23 mouse cellular contexts compared by ENCODE assay signal in the genomic region with DNA sequence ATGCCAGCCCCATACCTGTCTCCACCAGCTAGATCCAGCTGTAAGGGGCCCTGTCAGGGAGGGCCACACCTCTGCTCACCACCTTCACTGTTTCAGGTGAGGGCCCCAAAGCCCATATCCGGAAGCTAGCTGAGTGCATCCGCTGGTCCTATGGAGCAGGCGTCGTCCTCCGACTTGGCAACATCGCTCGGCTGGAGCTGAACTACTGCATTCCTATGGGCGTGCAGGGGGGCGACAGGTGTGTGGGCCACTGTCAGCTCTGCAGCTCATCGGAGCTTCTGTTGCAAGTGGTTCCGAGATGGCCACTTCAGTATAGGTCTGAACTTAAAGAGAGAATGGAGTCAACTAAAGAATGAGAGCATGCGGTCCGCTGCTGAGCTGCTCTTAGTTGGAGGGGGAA. TPM values are rescaled to one million over a fixed set of nuclear protein-coding genes. Genes with fewer than 3 reads are reported as not detected.
DNase-seq lines count a peak whose midpoint lies in the region; ATAC-seq and TF ChIP-seq lines count a peak whose summit lies in the region.
"Had no signal": no experiment of that assay in that cellular context is flagged by ENCODE, and none has a peak within 500 bp of the region (broad histone marks: within the 10 kb centered on the region; RNA-seq: fewer than 3 reads in every experiment).

No protein-coding gene starts in this region.

- 94% methylated on average over 13 of the region's 13 CpGs for WGBS in limb, embryonic 10.5 days
- WGBS in liver, embryonic 15.5 days (ENCODE audit: insufficient replicate concordance) = 85% methylated on average over 13 of the region's 13 CpGs
- WGBS in hindbrain, embryonic 12.5 days = 92% methylated on average over 13 of the region's 13 CpGs
- 89% methylated on average over 13 of the region's 13 CpGs for WGBS in hindbrain, postnatal 0 days

- TF ChIP-seq CTCF in hindbrain, postnatal 0 days (IDR thresholded peaks at IDR 0.05; ENCODE audit: low read depth) = no peak

- H3K27me3 ChIP-seq in erythroblast, embryonic 14.5 days (ENCODE audit: control insufficient read depth) = no peaks in the 10 kb centered on the region
- no peaks in the 10 kb centered on the region for H3K27me3 ChIP-seq in megakaryocyte, embryonic 14.5 days (replicated peaks)
- no peaks in the 10 kb centered on the region for H3K27me3 ChIP-seq in limb, embryonic 10.5 days (ENCODE audit: low read depth, poor library complexity, severe bottlenecking)
- H3K27me3 ChIP-seq in liver, embryonic 15.5 days = no peaks in the 10 kb centered on the region
- H3K27me3 ChIP-seq in hindbrain, embryonic 12.5 days = no peaks in the 10 kb centered on the region
- no peaks in the 10 kb centered on the region for H3K27me3 ChIP-seq in hindbrain, postnatal 0 days (ENCODE audit: insufficient read depth, low read length)
- H3K27me3 ChIP-seq: embryonic facial prominence, embryonic 12.5 days; forebrain, embryonic 13.5 days; heart, embryonic 15.5 days had no signal

- H3K9me3 ChIP-seq in erythroblast, embryonic 14.5 days (ENCODE audit: control insufficient read depth, low read length) = no peaks in the 10 kb centered on the region
- H3K9me3 ChIP-seq in megakaryocyte, embryonic 14.5 days = no peaks in the 10 kb centered on the region
- no peaks in the 10 kb centered on the region for H3K9me3 ChIP-seq in limb, embryonic 10.5 days (replicated peaks)
- H3K9me3 ChIP-seq in liver, embryonic 15.5 days (replicated peaks) = no peaks in the 10 kb centered on the region
- H3K9me3 ChIP-seq in hindbrain, embryonic 12.5 days (replicated peaks) = no peaks in the 10 kb centered on the region
- H3K9me3 ChIP-seq in hindbrain, postnatal 0 days (ENCODE audit: low read length) = no peaks in the 10 kb centered on the region
- H3K9me3 ChIP-seq: embryonic facial prominence, embryonic 12.5 days; forebrain, embryonic 13.5 days; heart, embryonic 15.5 days; hindbrain, embryonic 10.5 days had no signal

- peaks cover 65% of the 10 kb centered on the region for H3K4me1 ChIP-seq in erythroblast, embryonic 14.5 days (ENCODE audit: control insufficient read depth)
- H3K4me1 ChIP-seq in megakaryocyte, embryonic 14.5 days = peaks cover 99% of the 10 kb centered on the region
- peaks cover 41% of the 10 kb centered on the region for H3K4me1 ChIP-seq in limb, embryonic 10.5 days
- peaks cover 58% of the 10 kb centered on the region for H3K4me1 ChIP-seq in liver, embryonic 15.5 days (replicated peaks)
- H3K4me1 ChIP-seq in hindbrain, embryonic 12.5 days = peaks cover 31% of the 10 kb centered on the region
- H3K4me1 ChIP-seq in hindbrain, postnatal 0 days (ENCODE audit: insufficient read depth, low read length) = no peaks in the 10 kb centered on the region

- peak overlapping the region; percentile 57; the same call in 1 of the 2 replicates for H3K9ac ChIP-seq in liver, embryonic 15.5 days
- no peak overlapping the region for H3K9ac ChIP-seq in hindbrain, embryonic 12.5 days
- no peak overlapping the region for H3K9ac ChIP-seq in hindbrain, postnatal 0 days (replicated peaks; ENCODE audit: low read length)
- H3K9ac ChIP-seq: embryonic facial prominence, embryonic 12.5 days; forebrain, embryonic 13.5 days; heart, embryonic 15.5 days had no signal

- H3K36me3 ChIP-seq in erythroblast, embryonic 14.5 days (ENCODE audit: control insufficient read depth) = peaks cover 91% of the 10 kb centered on the region
- peaks cover 93% of the 10 kb centered on the region for H3K36me3 ChIP-seq in megakaryocyte, embryonic 14.5 days (replicated peaks; ENCODE audit: low read length)
- H3K36me3 ChIP-seq in limb, embryonic 10.5 days = peaks cover 75% of the 10 kb centered on the region
- H3K36me3 ChIP-seq in liver, embryonic 15.5 days (replicated peaks) = peaks cover 67% of the 10 kb centered on the region
- peaks cover 52% of the 10 kb centered on the region for H3K36me3 ChIP-seq in hindbrain, embryonic 12.5 days
- H3K36me3 ChIP-seq in hindbrain, postnatal 0 days (ENCODE audit: insufficient read depth, low read length) = peaks cover 49% of the 10 kb centered on the region

- no peak for ATAC-seq in erythroblast, adult 5-6 weeks (replicated peaks; ENCODE audit: low FRiP score, poor library complexity, severe bottlenecking)
- no peak for ATAC-seq in megakaryocyte, adult 5-6 weeks (ENCODE audit: poor library complexity, severe bottlenecking)
- no peak for ATAC-seq in liver, embryonic 15.5 days (ENCODE audit: insufficient read depth)
- ATAC-seq in hindbrain, embryonic 12.5 days (ENCODE audit: low FRiP score) = no peak
- ATAC-seq in hindbrain, postnatal 0 days = no peak
- ATAC-seq: CD4-positive, CD25-positive, alpha-beta regulatory T cell, adult 4 months; forebrain, embryonic 13.5 days; hindbrain, embryonic 16.5 days had no signal

- H3K4me3 ChIP-seq in erythroblast, embryonic 14.5 days (replicated peaks) = peak overlapping the region; percentile 56
- H3K4me3 ChIP-seq in megakaryocyte, embryonic 14.5 days (replicated peaks) = peak overlapping the region; percentile 93
- no peak overlapping the region for H3K4me3 ChIP-seq in limb, embryonic 10.5 days
- H3K4me3 ChIP-seq in liver, embryonic 15.5 days (replicated peaks) = no peak overlapping the region
- no peak overlapping the region for H3K4me3 ChIP-seq in hindbrain, embryonic 12.5 days
- no peak overlapping the region for H3K4me3 ChIP-seq in hindbrain, postnatal 0 days (ENCODE audit: low read length)
- H3K4me3 ChIP-seq: embryonic facial prominence, embryonic 12.5 days; forebrain, embryonic 13.5 days; gastrocnemius, adult 2 months; heart, embryonic 15.5 days; hindbrain, embryonic 10.5 days had no signal

- no peak for DNase-seq in limb, embryonic 10.5 days (ENCODE audit: low spot score)
- no peak for DNase-seq in hindbrain, postnatal 0 days (ENCODE audit: low spot score)
- DNase-seq: adrenal gland, postnatal 10 days; B cell, adult 2 months; cerebellum, adult 11-12 months; cerebellum, adult 9-10 months; gastrocnemius, adult 2 months; gastrocnemius, postnatal 25 days; heart, postnatal 14 days had no signal

- H3K27ac ChIP-seq in limb, embryonic 10.5 days = 0 out of 2 replicates have a peak overlapping the region, but pooled peaks have one; percentile 9
- H3K27ac ChIP-seq in liver, embryonic 15.5 days (replicated peaks) = peak overlapping the region; percentile 93
- no peak overlapping the region for H3K27ac ChIP-seq in hindbrain, embryonic 12.5 days
- no peak overlapping the region for H3K27ac ChIP-seq in hindbrain, postnatal 0 days

- H3K4me2 ChIP-seq in liver, embryonic 15.5 days = peak overlapping the region; percentile 68; the same call in 1 of the 2 replicates
- H3K4me2 ChIP-seq in hindbrain, embryonic 12.5 days (replicated peaks) = no peak overlapping the region
- no peak overlapping the region for H3K4me2 ChIP-seq in hindbrain, postnatal 0 days (ENCODE audit: low read depth, low read length)
- H3K4me2 ChIP-seq: embryonic facial prominence, embryonic 12.5 days; forebrain, embryonic 13.5 days; heart, embryonic 15.5 days had no signal

RNA-seq across cellular contexts. Expression of a gene that starts 18.9 kb away (rescaled TPM):
- 2.2 and 3.4 TPM in 2 replicates for polyA plus RNA-seq in erythroblast, embryonic 14.5 days (2012)
- 9.6 and 13.2 TPM in 2 replicates for total RNA-seq in erythroblast, adult 5-6 weeks (2015; ENCODE audit: low replicate concordance)
- 7.0 and 18.7 TPM in 2 replicates for total RNA-seq in erythroblast, adult 5-6 weeks (2017; ENCODE audit: low replicate concordance)
- polyA plus RNA-seq in megakaryocyte, embryonic 14.5 days (2012; ENCODE audit: insufficient read depth, low replicate concordance) = 14.6 and 45.4 TPM in 2 replicates
- total RNA-seq in megakaryocyte, adult 5-6 weeks (2015) = 25.7 and 30.5 TPM in 2 replicates
- 26.0 and 26.4 TPM in 2 replicates for total RNA-seq in megakaryocyte, adult 5-6 weeks (2017)
- polyA plus RNA-seq in limb, embryonic 10.5 days (2016; fragmentation: Nextera tagmentation; extraction: Ambion mirVana) = 117 and 118 TPM in 2 replicates
- 68.0 and 71.0 TPM in 2 replicates for polyA plus RNA-seq in liver, embryonic 15.5 days (2015; fragmentation: Nextera tagmentation; extraction: Ambion mirVana)
- 87.8 and 94.7 TPM in 2 replicates for polyA plus RNA-seq in hindbrain, embryonic 12.5 days (2016; fragmentation: Nextera tagmentation; extraction: Ambion mirVana)
- 28.0 and 30.9 TPM in 2 replicates for total RNA-seq in hindbrain, postnatal 0 days (2014; rRNA removed)
- polyA plus RNA-seq in hindbrain, postnatal 0 days (2015; fragmentation: Nextera tagmentation; extraction: Ambion mirVana) = 92.3 and 93.6 TPM in 2 replicates

RNA-seq across cellular contexts. Expression of a gene that starts 20.9 kb away (rescaled TPM):
- 6.3 and 6.8 TPM in 2 replicates for polyA plus RNA-seq in erythroblast, embryonic 14.5 days (2012)
- total RNA-seq in erythroblast, adult 5-6 weeks (2015; ENCODE audit: low replicate concordance) = 21.5 and 23.6 TPM in 2 replicates
- total RNA-seq in erythroblast, adult 5-6 weeks (2017; ENCODE audit: low replicate concordance) = 12.1 and 15.3 TPM in 2 replicates
- polyA plus RNA-seq in megakaryocyte, embryonic 14.5 days (2012; ENCODE audit: insufficient read depth, low replicate concordance) = 524 and 845 TPM in 2 replicates
- total RNA-seq in megakaryocyte, adult 5-6 weeks (2015) = 32.7 and 38.8 TPM in 2 replicates
- 9.5 and 10.6 TPM in 2 replicates for total RNA-seq in megakaryocyte, adult 5-6 weeks (2017)
- 9.0 and 11.0 TPM in 2 replicates for polyA plus RNA-seq in limb, embryonic 10.5 days (2016; fragmentation: Nextera tagmentation; extraction: Ambion mirVana)
- polyA plus RNA-seq in liver, embryonic 15.5 days (2015; fragmentation: Nextera tagmentation; extraction: Ambion mirVana) = 5.3 and 6.1 TPM in 2 replicates
- polyA plus RNA-seq in hindbrain, embryonic 12.5 days (2016; fragmentation: Nextera tagmentation; extraction: Ambion mirVana) = 5.0 and 6.5 TPM in 2 replicates
- 9.4 and 9.5 TPM in 2 replicates for total RNA-seq in hindbrain, postnatal 0 days (2014; rRNA removed)
- 4.3 and 6.2 TPM in 2 replicates for polyA plus RNA-seq in hindbrain, postnatal 0 days (2015; fragmentation: Nextera tagmentation; extraction: Ambion mirVana)

RNA-seq across cellular contexts. Expression of a gene that starts 43.3 kb away (rescaled TPM):
- not detected in 2 replicates for polyA plus RNA-seq in erythroblast, embryonic 14.5 days (2012)
- not detected in 2 replicates for total RNA-seq in erythroblast, adult 5-6 weeks (2015; ENCODE audit: low replicate concordance)
- not detected in 2 replicates for total RNA-seq in erythroblast, adult 5-6 weeks (2017; ENCODE audit: low replicate concordance)
- not detected in 2 replicates for polyA plus RNA-seq in megakaryocyte, embryonic 14.5 days (2012; ENCODE audit: insufficient read depth, low replicate concordance)
- total RNA-seq in megakaryocyte, adult 5-6 weeks (2015) = not detected in 2 replicates
- not detected in 2 replicates for total RNA-seq in megakaryocyte, adult 5-6 weeks (2017)
- 0.10 and 0.19 TPM in 2 replicates for polyA plus RNA-seq in limb, embryonic 10.5 days (2016; fragmentation: Nextera tagmentation; extraction: Ambion mirVana)
- polyA plus RNA-seq in liver, embryonic 15.5 days (2015; fragmentation: Nextera tagmentation; extraction: Ambion mirVana) = 2.6 and 3.7 TPM in 2 replicates
- polyA plus RNA-seq in hindbrain, embryonic 12.5 days (2016; fragmentation: Nextera tagmentation; extraction: Ambion mirVana) = 2.7 and 3.0 TPM in 2 replicates
- 7.4 and 15.4 TPM in 2 replicates for total RNA-seq in hindbrain, postnatal 0 days (2014; rRNA removed)
- 6.2 and 7.9 TPM in 2 replicates for polyA plus RNA-seq in hindbrain, postnatal 0 days (2015; fragmentation: Nextera tagmentation; extraction: Ambion mirVana)
- total RNA-seq: granulocyte monocyte progenitor cell, adult 5-6 weeks; MEL had no signal

Comparison
In these comparisons a context has a peak if more than half of its experiments do, and no peak if none do; other contexts are left out.
1. H3K4me3 ChIP-seq: peak in erythroblast, embryonic 14.5 days (single experiment) and megakaryocyte, embryonic 14.5 days (single experiment); none in limb, embryonic 10.5 days (single experiment), liver, embryonic 15.5 days (single experiment), hindbrain, embryonic 12.5 days (single experiment) and hindbrain, postnatal 0 days (single experiment).
2. H3K27ac ChIP-seq: peak in limb, embryonic 10.5 days (single experiment) and liver, embryonic 15.5 days (single experiment); none in hindbrain, embryonic 12.5 days (single experiment) and hindbrain, postnatal 0 days (single experiment).
3. RNA of a gene that starts 20.9 kb away (polyA plus RNA-seq): 524 to 845 TPM in megakaryocyte, embryonic 14.5 days; 9.0 to 11.0 TPM in limb, embryonic 10.5 days, 5.0 to 6.5 TPM in hindbrain, embryonic 12.5 days, 6.3 to 6.8 TPM in erythroblast, embryonic 14.5 days, 4.3 to 6.2 TPM in hindbrain, postnatal 0 days and 5.3 to 6.1 TPM in liver, embryonic 15.5 days; every median in the first group is over 10 times any median in the second.